Mouse (Mus musculus) neural tube, embryonic 15.5 days (tissue): ENCODE data around the gene Bach2. TPM values are rescaled to one million over a fixed set of nuclear protein-coding genes. Genes with fewer than 3 reads are reported as not detected.

Experiments
- ATAC-seq: fragments of 200-750 bp; cut with Nextera tagmentation; 2 replicates; pipeline ENCODE4 v1.8.0; 2017; ENCODE audit warnings: mild to moderate bottlenecking, moderate TSS enrichment, moderate library complexity; ENCODE audit not compliant: low FRiP score
- H3K27ac ChIP-seq: fragments of 300-500 bp; sonication (generic); replicated peaks from 2 replicates; pipeline ENCODE4 v1.5.1; 2015; ENCODE audit warnings: mild to moderate bottlenecking, inconsistent platforms
- H3K27me3 ChIP-seq: fragments of 300-500 bp; sonication (generic); replicated peaks from 2 replicates; pipeline ENCODE4 v1.6.1; 2015; ENCODE audit warnings: inconsistent platforms
- H3K36me3 ChIP-seq: fragments of 300-500 bp; sonication (generic); 2 replicates; pipeline ENCODE4 v1.6.1; 2015; ENCODE audit warnings: inconsistent platforms
- H3K4me1 ChIP-seq: fragments of 300-500 bp; sonication (generic); 2 replicates; pipeline ENCODE4 v1.6.1; 2015; ENCODE audit warnings: inconsistent platforms
- H3K4me2 ChIP-seq: fragments of 300-500 bp; sonication (generic); 2 replicates; pipeline ENCODE4 v1.6.1; 2015; ENCODE audit warnings: inconsistent platforms, mild to moderate bottlenecking, moderate library complexity
- H3K4me3 ChIP-seq: fragments of 300-500 bp; sonication (generic); replicated peaks from 2 replicates; pipeline ENCODE4 v1.5.1; 2015; ENCODE audit warnings: mild to moderate bottlenecking, inconsistent platforms
- H3K9ac ChIP-seq: fragments of 300-500 bp; sonication (generic); replicated peaks from 2 replicates; pipeline ENCODE4 v1.6.1; 2015; ENCODE audit warnings: mild to moderate bottlenecking, inconsistent platforms
- H3K9me3 ChIP-seq: fragments of 300-500 bp; sonication (generic); replicated peaks from 2 replicates; pipeline ENCODE4 v1.6.1; 2016; ENCODE audit warnings: inconsistent platforms
- WGBS: fragments of 180-500 bp; shearing (Covaris S2); methylation state at CpG from one replicate; pipeline ENCODE4 v1.1.7; 2015; ENCODE audit warnings: mixed read lengths; 5-methylcytosine and 5-hydroxymethylcytosine counted together
- polyA plus RNA-seq: library from polyadenylated mRNA; unstranded; fragments of >200 nt; fragmentation: Nextera tagmentation; extraction: Ambion mirVana; gene quantifications from 2 replicates; pipeline ENCODE4 v1.2.1, GENCODE M21; 2015

The Bach2 gene
- polyA plus RNA-seq, 1 experiment from 2014 or later: 24.3 TPM

DNA sequence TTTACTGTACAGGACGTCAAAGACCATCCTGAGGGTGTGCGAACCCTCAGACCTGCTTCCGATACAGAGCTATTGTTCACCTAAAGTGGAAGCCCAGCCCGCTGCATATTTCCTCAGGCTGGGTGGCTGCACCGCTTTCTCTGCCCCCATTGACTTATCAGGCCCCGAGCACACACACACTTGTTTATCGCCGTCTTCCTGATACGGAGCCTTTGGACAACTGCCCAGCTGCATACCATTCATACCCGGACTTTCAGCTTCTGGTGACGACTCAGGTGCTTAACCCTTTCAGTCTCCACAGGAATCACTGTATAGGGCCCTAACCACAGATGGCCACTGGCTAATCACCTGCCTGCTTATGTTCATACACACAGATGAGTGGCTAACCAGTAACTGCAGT lies 99.0 kb downstream of the Bach2 start:
- Histone ChIP-seq H3K36me3 (no peaks in the 10 kb centered on the region), H3K4me3 (no peak overlapping the region), H3K9me3 (no peaks in the 10 kb centered on the region), H3K4me1 (peaks cover 20% of the 10 kb centered on the region), H3K9ac (no peak overlapping the region), H3K4me2 (no peak overlapping the region), H3K27ac (no peak overlapping the region), H3K27me3 (no peaks in the 10 kb centered on the region)
- 0 out of 2 replicates have a peak, but pooled peaks have one; percentile 19 for ATAC-seq
- WGBS: 27% methylated on average over 11 of the region's 11 CpGs

DNA sequence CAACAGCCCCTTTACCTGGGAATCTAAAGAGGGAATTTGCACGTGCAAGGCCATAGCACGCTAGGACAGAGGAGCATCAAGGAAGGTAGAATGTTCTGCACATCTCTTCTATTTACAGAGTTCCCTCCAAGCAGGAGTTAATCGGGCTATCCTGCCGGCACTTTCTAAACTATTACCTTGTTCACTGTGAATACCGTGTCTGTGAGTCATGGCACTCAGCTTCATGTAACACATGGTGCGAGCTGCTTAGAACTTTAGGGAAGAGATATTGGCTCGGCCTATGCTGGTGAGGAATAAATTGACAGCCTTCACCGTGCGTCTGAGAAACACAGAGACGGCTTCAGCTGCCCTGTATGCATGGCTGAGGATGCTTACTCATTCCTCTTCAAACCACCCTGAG lies 99.8 kb downstream of the Bach2 start:
- H3K9ac ChIP-seq: no peak overlapping the region
- H3K36me3 ChIP-seq: no peaks in the 10 kb centered on the region
- ATAC-seq: no peak
- WGBS: 76% methylated on average over 10 of the region's 10 CpGs
- no peaks in the 10 kb centered on the region for H3K27me3 ChIP-seq
- H3K4me3 ChIP-seq: no peak overlapping the region
- no peak overlapping the region for H3K27ac ChIP-seq
- H3K4me2 ChIP-seq: no peak overlapping the region
- H3K4me1 ChIP-seq: peaks cover 25% of the 10 kb centered on the region
- H3K9me3 ChIP-seq: no peaks in the 10 kb centered on the region

DNA sequence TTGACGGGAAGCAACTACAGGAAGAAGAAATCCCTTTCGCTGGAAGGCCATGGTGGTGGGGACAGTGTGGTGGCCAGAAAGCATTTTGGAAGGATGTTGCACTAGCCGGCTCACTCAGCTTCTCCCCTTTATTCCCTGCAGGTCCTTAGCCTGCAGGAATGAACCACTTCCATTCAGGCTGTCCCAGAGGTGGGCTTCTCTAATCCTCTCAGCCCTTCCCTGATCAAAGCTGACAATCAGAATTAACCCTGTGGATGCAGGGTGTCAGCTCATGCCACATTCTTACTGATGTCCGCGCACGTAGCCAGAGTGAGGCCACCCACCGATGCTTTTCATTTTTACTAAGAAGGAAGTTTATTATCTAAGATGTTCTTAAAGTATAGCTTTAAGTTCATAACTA lies 102.2 kb downstream of the Bach2 start:
- H3K27me3 ChIP-seq: no peaks in the 10 kb centered on the region
- no peak overlapping the region for H3K4me2 ChIP-seq
- no peaks in the 10 kb centered on the region for H3K9me3 ChIP-seq
- peaks cover 36% of the 10 kb centered on the region for H3K4me1 ChIP-seq
- WGBS: 84% methylated on average over 7 of the region's 7 CpGs
- ATAC-seq: no peak
- H3K4me3 ChIP-seq: no peak overlapping the region
- no peak overlapping the region for H3K27ac ChIP-seq
- no peak overlapping the region for H3K9ac ChIP-seq
- no peaks in the 10 kb centered on the region for H3K36me3 ChIP-seq

- no peaks in the 10 kb centered on the region for H3K27me3 ChIP-seq
- H3K36me3 ChIP-seq: no peaks in the 10 kb centered on the region
- ATAC-seq: no peak
- 80% methylated on average over 7 of the region's 7 CpGs for WGBS
- H3K9me3 ChIP-seq: no peaks in the 10 kb centered on the region
- no peak overlapping the region for H3K4me2 ChIP-seq
- H3K4me1 ChIP-seq: peaks cover 32% of the 10 kb centered on the region
- no peak overlapping the region for H3K9ac ChIP-seq
- no peak overlapping the region for H3K4me3 ChIP-seq
- no peak overlapping the region for H3K27ac ChIP-seq
Observed at GRCm38 (mm10) chr4:32342269-32342668, 103.7 kb downstream of the Bach2 start.

DNA sequence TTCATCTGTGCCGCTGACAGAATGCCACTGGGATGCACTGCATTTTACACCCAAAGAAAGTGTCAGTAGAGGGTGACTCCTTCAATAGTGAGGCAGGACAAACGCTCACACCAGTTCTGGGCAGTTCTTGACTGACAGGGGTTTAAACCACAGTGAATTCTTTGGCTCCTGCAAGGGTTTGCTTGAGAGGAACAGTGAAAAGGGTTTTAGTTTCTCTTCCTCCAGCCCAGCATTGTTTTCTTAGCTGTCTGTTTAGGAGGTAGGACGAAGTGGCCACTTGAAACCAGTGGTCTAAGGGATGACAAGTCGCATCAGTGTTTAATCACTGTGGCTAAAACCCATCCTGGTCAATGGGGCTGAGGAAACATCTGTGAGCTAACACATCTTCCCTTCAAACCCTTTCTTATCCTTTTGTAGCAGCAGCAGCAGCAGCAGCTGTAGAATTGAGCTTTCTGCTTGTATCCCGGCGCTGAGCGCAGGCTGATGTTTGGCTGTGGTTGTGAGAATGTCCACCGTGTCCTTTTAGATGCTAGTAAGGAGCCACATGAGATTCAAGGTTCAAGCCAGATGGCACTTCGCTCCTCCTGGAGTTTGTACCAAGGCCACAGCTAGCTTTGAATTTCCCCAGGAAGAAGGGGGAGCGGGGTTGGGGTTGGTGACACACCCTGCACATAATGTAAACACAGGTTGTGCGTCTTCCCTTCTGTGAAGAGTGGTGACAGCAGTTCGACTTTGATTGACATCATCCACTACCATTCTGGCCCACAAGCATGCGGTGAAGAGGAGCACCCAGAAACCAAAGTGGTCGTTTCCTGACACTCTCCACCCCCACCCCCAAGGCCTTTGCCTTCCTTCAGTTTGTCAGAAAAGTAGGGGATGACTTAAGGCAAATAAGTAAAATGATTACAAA lies 104.9 kb downstream of the Bach2 start:
- ATAC-seq: 0 out of 2 replicates have a peak, but pooled peaks have one; percentile 14

DNA sequence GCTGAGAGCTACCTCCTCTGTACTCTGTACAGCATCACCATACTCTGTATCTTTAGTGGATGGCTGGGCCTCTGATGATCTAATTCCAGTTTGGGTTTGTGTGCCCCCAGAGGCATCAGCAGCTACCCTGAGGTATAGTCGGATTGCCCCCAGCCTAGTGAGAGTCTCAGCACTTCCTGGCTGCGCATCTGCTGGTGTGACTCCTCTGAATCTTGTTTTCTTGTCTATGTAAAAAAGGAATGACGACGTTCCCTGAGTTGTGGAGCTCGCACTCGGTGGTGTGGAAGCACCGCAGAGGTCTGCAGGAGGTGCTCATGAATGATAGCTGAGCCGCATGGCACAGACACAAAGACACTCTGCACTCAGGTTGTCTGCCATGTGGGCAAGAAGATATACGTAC lies 105.7 kb downstream of the Bach2 start:
- Histone ChIP-seq H3K4me1 (peaks cover 23% of the 10 kb centered on the region), H3K27me3 (no peaks in the 10 kb centered on the region), H3K4me3 (no peak overlapping the region), H3K27ac (no peak overlapping the region), H3K36me3 (no peaks in the 10 kb centered on the region), H3K4me2 (no peak overlapping the region), H3K9me3 (no peaks in the 10 kb centered on the region), H3K9ac (no peak overlapping the region)
- 55% methylated on average over 9 of the region's 9 CpGs for WGBS
- ATAC-seq: peak; percentile 33; the same call in 1 of the 2 replicates

More for the DNA sequence above, 104.9 kb downstream of the Bach2 start:
- Histone ChIP-seq H3K9me3 (no peaks in the 10 kb centered on the region), H3K4me1 (peaks cover 27% of the 10 kb centered on the region), H3K4me2 (no peak overlapping the region), H3K9ac (no peak overlapping the region), H3K27me3 (no peaks in the 10 kb centered on the region), H3K4me3 (no peak overlapping the region), H3K36me3 (no peaks in the 10 kb centered on the region), H3K27ac (peak overlapping the region; percentile 37; the same call in 1 of the 2 replicates)
- 72% methylated on average over 14 of the region's 14 CpGs for WGBS

- 53% methylated on average over 6 of the region's 6 CpGs for WGBS
Observed at GRCm38 (mm10) chr4:32347202-32347601, 108.6 kb downstream of the Bach2 start.

DNA sequence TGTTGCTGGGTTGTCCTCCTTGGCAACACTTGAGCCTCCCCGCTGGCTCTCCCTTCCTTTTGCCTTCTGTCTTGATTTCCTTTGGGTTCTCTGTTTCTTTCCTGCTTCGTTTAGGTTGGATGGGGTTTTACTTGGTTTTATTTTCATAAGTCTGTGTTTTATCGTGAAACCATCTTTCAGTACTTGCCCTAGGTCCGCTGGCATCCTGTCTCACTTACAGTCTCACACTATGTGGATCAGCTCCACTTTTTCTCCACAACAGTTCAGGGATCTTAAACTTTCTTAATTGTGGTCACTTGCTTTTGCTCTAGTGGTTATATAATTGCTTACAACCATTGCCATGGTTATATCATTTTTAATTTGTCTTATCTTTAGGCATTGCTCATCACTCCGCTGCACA lies 109.1 kb downstream of the Bach2 start:
- H3K27ac ChIP-seq: 0 out of 2 replicates have a peak overlapping the region, but pooled peaks have one; percentile 33
- WGBS: 82% methylated on average over 5 of the region's 5 CpGs
- no peak overlapping the region for H3K4me3 ChIP-seq
- H3K27me3 ChIP-seq: no peaks in the 10 kb centered on the region
- H3K4me1 ChIP-seq: peaks cover 39% of the 10 kb centered on the region
- H3K9me3 ChIP-seq: no peaks in the 10 kb centered on the region
- H3K4me2 ChIP-seq: no peak overlapping the region
- ATAC-seq: no peak
- no peak overlapping the region for H3K9ac ChIP-seq
- no peaks in the 10 kb centered on the region for H3K36me3 ChIP-seq

More at GRCm38 (mm10) chr4:32347202-32347601, 108.6 kb downstream of the Bach2 start:
- Histone ChIP-seq H3K4me2 (no peak overlapping the region), H3K4me1 (peaks cover 35% of the 10 kb centered on the region), H3K27ac (0 out of 2 replicates have a peak overlapping the region, but pooled peaks have one; percentile 33), H3K9me3 (no peaks in the 10 kb centered on the region), H3K27me3 (no peaks in the 10 kb centered on the region), H3K9ac (no peak overlapping the region), H3K36me3 (no peaks in the 10 kb centered on the region), H3K4me3 (no peak overlapping the region)
- ATAC-seq: no peak

- Histone ChIP-seq H3K27me3 (no peaks in the 10 kb centered on the region), H3K9me3 (no peaks in the 10 kb centered on the region), H3K4me1 (peaks cover 31% of the 10 kb centered on the region), H3K4me3 (no peak overlapping the region), H3K9ac (no peak overlapping the region), H3K36me3 (no peaks in the 10 kb centered on the region), H3K27ac (no peak overlapping the region), H3K4me2 (no peak overlapping the region)
- no peak for ATAC-seq
- WGBS: 83% methylated on average over 5 of the region's 5 CpGs
Observed at GRCm38 (mm10) chr4:32349361-32349760, 110.8 kb downstream of the Bach2 start.

GRCm38 (mm10) chr4:32351236-32351635 lies 112.6 kb downstream of the Bach2 start:
- 6% methylated on average over 10 of the region's 10 CpGs for WGBS
- H3K4me1 ChIP-seq: peaks cover 33% of the 10 kb centered on the region
- no peaks in the 10 kb centered on the region for H3K27me3 ChIP-seq
- no peaks in the 10 kb centered on the region for H3K36me3 ChIP-seq
- peak; percentile 36 for ATAC-seq
- H3K4me3 ChIP-seq: no peak overlapping the region
- H3K9ac ChIP-seq: no peak overlapping the region
- H3K27ac ChIP-seq: peak overlapping the region; percentile 37; the same call in 1 of the 2 replicates
- H3K4me2 ChIP-seq: peak overlapping the region; percentile 50
- H3K9me3 ChIP-seq: no peaks in the 10 kb centered on the region

DNA sequence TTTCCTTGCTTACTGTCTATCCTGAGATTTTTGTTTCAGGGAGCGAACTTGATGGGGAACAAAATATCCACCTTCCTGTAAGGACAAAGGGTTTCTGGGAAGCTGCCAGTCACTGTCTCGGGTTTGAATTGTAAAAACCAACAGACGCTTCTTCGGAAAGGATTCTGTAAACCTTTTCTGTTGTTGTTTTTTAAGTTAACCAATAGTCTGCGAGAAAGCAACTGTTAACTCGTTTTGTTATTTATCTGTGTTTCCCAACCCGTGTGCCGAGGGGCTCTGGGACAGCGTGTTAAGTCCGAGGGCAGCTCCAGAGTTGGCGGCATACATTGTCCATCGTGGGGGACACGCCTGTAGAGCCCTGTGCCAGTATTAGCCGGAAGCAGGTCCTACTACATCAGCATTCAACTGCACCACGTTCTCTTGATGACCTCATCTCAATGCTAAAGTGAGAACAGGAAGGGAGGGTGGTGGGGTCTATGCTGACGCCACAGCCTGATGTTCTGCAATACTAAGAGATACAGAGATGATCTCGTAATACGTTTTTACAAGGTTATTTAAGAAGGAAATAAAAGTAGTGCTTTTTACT lies 113.2 kb downstream of the Bach2 start:
- Histone ChIP-seq H3K4me1 (peaks cover 35% of the 10 kb centered on the region), H3K36me3 (no peaks in the 10 kb centered on the region), H3K9me3 (no peaks in the 10 kb centered on the region), H3K27ac (peak overlapping the region; percentile 37), H3K9ac (no peak overlapping the region; the same call in 1 of the 2 replicates), H3K27me3 (no peaks in the 10 kb centered on the region), H3K4me3 (peak overlapping the region; percentile 15; the same call in 1 of the 2 replicates), H3K4me2 (peak overlapping the region; percentile 50)
- WGBS: 23% methylated on average over 18 of the region's 18 CpGs
- ATAC-seq: peak; percentile 58
